Mouse (Mus musculus) midbrain, embryonic 10.5 days (tissue): ENCODE measurements around the gene Igf1r. TPM values are rescaled to one million over a fixed set of nuclear protein-coding genes. Genes with fewer than 3 reads are reported as not detected.

Experiments used
- DNase-seq: peaks from one replicate; pipeline ENCODE4 v3.0.0-alpha.2; 2017; ENCODE audit warnings: low spot score
- H3K27ac ChIP-seq: fragments of 300-500 bp; sonication (generic); replicated peaks from 2 replicates; pipeline ENCODE4 v1.5.1; 2016; ENCODE audit warnings: mild to moderate bottlenecking
- H3K27me3 ChIP-seq: fragments of 300-500 bp; sonication (generic); 2 replicates; pipeline ENCODE4 v1.6.1; 2016; ENCODE audit warnings: low read depth, mild to moderate bottlenecking; ENCODE audit not compliant: poor library complexity, severe bottlenecking
- H3K36me3 ChIP-seq: fragments of 300-500 bp; sonication (generic); 2 replicates; pipeline ENCODE4 v1.6.1; 2016; ENCODE audit warnings: mild to moderate bottlenecking, moderate library complexity
- H3K4me1 ChIP-seq: fragments of 300-500 bp; sonication (generic); 2 replicates; pipeline ENCODE4 v1.6.1; 2016
- H3K4me3 ChIP-seq: fragments of 300-500 bp; sonication (generic); 2 replicates; pipeline ENCODE4 v1.5.1; 2016; ENCODE audit warnings: mild to moderate bottlenecking, moderate library complexity
- H3K9me3 ChIP-seq: fragments of 300-500 bp; sonication (generic); replicated peaks from 2 replicates; pipeline ENCODE4 v1.6.1; 2016; ENCODE audit warnings: mild to moderate bottlenecking
- WGBS: fragments of 180-500 bp; shearing (Covaris S2); methylation state at CpG from one replicate; pipeline ENCODE4 v1.1.7; 2016; 5-methylcytosine and 5-hydroxymethylcytosine counted together
- polyA plus RNA-seq: library from polyadenylated mRNA; unstranded; fragments of >200 nt; fragmentation: Nextera tagmentation; extraction: Ambion mirVana; gene quantifications from 2 replicates; pipeline ENCODE4 v1.2.1, GENCODE M21; 2016

The Igf1r gene
- polyA plus RNA-seq, 1 experiment from 2014 or later = 17.0 TPM

GRCm38 (mm10) chr7:67946901-67947300 lies 5.7 kb upstream of the Igf1r start:
- Histone ChIP-seq H3K9me3 (no peaks in the 10 kb centered on the region), H3K4me3 (no peak overlapping the region), H3K36me3 (no peaks in the 10 kb centered on the region), H3K27me3 (peaks cover 9% of the 10 kb centered on the region; the same call in 1 of the 2 replicates), H3K27ac (no peak overlapping the region), H3K4me1 (peaks cover 11% of the 10 kb centered on the region)
- no peak for DNase-seq
- WGBS = 87% methylated on average over 1 of the region's 1 CpGs

- Histone ChIP-seq H3K9me3 (no peaks in the 10 kb centered on the region), H3K36me3 (no peaks in the 10 kb centered on the region), H3K27me3 (peaks cover 9% of the 10 kb centered on the region; the same call in 1 of the 2 replicates), H3K4me3 (peak overlapping the region; percentile 99), H3K4me1 (peaks cover 33% of the 10 kb centered on the region), H3K27ac (peak overlapping the region; percentile 100)
- WGBS = under 1% methylated on average over 24 of the region's 24 CpGs
- DNase-seq = no peak
These were observed 2.2 kb upstream of the Igf1r start for GRCm38 (mm10) chr7:67950346-67950814.

GRCm38 (mm10) chr7:67950815-67951531 lies 1.7 kb upstream of the Igf1r start:
- peak overlapping the region; percentile 100 for H3K27ac ChIP-seq
- under 1% methylated on average over 70 of the region's 71 CpGs for WGBS
- H3K9me3 ChIP-seq = no peaks in the 10 kb centered on the region
- peaks cover 9% of the 10 kb centered on the region; the same call in 1 of the 2 replicates for H3K27me3 ChIP-seq
- H3K36me3 ChIP-seq = no peaks in the 10 kb centered on the region
- peaks cover 39% of the 10 kb centered on the region for H3K4me1 ChIP-seq
- DNase-seq = peak; percentile 90
- peak overlapping the region; percentile 99 for H3K4me3 ChIP-seq

- H3K4me1 ChIP-seq = peaks cover 45% of the 10 kb centered on the region
- H3K27ac ChIP-seq = peak overlapping the region; percentile 100
- H3K9me3 ChIP-seq = no peaks in the 10 kb centered on the region
- DNase-seq = peak; percentile 93
- H3K4me3 ChIP-seq = peak overlapping the region; percentile 99
- under 1% methylated on average over 36 of the region's 73 CpGs for WGBS
- no peaks in the 10 kb centered on the region for H3K36me3 ChIP-seq
- peaks cover 9% of the 10 kb centered on the region; the same call in 1 of the 2 replicates for H3K27me3 ChIP-seq
These were observed 1.0 kb upstream of the Igf1r start for GRCm38 (mm10) chr7:67951532-67952035.

- peaks cover 50% of the 10 kb centered on the region for H3K4me1 ChIP-seq
- H3K27me3 ChIP-seq = peaks cover 9% of the 10 kb centered on the region; the same call in 1 of the 2 replicates
- peak overlapping the region; percentile 99 for H3K4me3 ChIP-seq
- no peaks in the 10 kb centered on the region for H3K9me3 ChIP-seq
- peak overlapping the region; percentile 100 for H3K27ac ChIP-seq
- under 1% methylated on average over 86 of the region's 91 CpGs for WGBS
- H3K36me3 ChIP-seq = no peaks in the 10 kb centered on the region
- DNase-seq = peak; percentile 88
These were observed 468 bp upstream of the Igf1r start for GRCm38 (mm10) chr7:67952036-67952681.

- Histone ChIP-seq H3K36me3 (no peaks in the 10 kb centered on the region), H3K4me1 (peaks cover 65% of the 10 kb centered on the region), H3K9me3 (no peaks in the 10 kb centered on the region), H3K27ac (peak overlapping the region; percentile 100), H3K4me3 (peak overlapping the region; percentile 99), H3K27me3 (peaks cover 7% of the 10 kb centered on the region; the same call in 1 of the 2 replicates)
- peak; percentile 47 for DNase-seq
- WGBS = under 1% methylated on average over 22 of the region's 23 CpGs
These were observed 1.2 kb downstream of the Igf1r start for GRCm38 (mm10) chr7:67953764-67954242.

GRCm38 (mm10) chr7:67954591-67955185 lies 2.1 kb downstream of the Igf1r start:
- peak overlapping the region; percentile 100 for H3K27ac ChIP-seq
- H3K9me3 ChIP-seq = no peaks in the 10 kb centered on the region
- peak; percentile 27 for DNase-seq
- H3K4me3 ChIP-seq = peak overlapping the region; percentile 99
- 3% methylated on average over 10 of the region's 10 CpGs for WGBS
- no peaks in the 10 kb centered on the region for H3K36me3 ChIP-seq
- no peaks in the 10 kb centered on the region for H3K27me3 ChIP-seq
- peaks cover 65% of the 10 kb centered on the region for H3K4me1 ChIP-seq

GRCm38 (mm10) chr7:67955276-67955675 lies 2.6 kb downstream of the Igf1r start:
- peaks cover 66% of the 10 kb centered on the region for H3K4me1 ChIP-seq
- H3K36me3 ChIP-seq = no peaks in the 10 kb centered on the region
- peak overlapping the region; percentile 99 for H3K4me3 ChIP-seq
- no peaks in the 10 kb centered on the region for H3K27me3 ChIP-seq
- H3K27ac ChIP-seq = peak overlapping the region; percentile 100
- no peaks in the 10 kb centered on the region for H3K9me3 ChIP-seq
- no peak for DNase-seq
- 28% methylated on average over 5 of the region's 5 CpGs for WGBS

GRCm38 (mm10) chr7:67957376-67957775 lies 4.7 kb downstream of the Igf1r start:
- no peak for DNase-seq
- Histone ChIP-seq H3K9me3 (no peaks in the 10 kb centered on the region), H3K4me1 (peaks cover 83% of the 10 kb centered on the region), H3K36me3 (no peaks in the 10 kb centered on the region), H3K27ac (no peak overlapping the region), H3K27me3 (no peaks in the 10 kb centered on the region), H3K4me3 (no peak overlapping the region)
- WGBS = 71% methylated on average over 6 of the region's 6 CpGs

GRCm38 (mm10) chr7:67958045-67958444 lies 5.4 kb downstream of the Igf1r start:
- Histone ChIP-seq H3K4me1 (peaks cover 82% of the 10 kb centered on the region), H3K36me3 (no peaks in the 10 kb centered on the region), H3K4me3 (no peak overlapping the region), H3K9me3 (no peaks in the 10 kb centered on the region), H3K27ac (no peak overlapping the region), H3K27me3 (no peaks in the 10 kb centered on the region)
- DNase-seq = no peak
- 85% methylated on average over 18 of the region's 18 CpGs for WGBS

- 66% methylated on average over 9 of the region's 9 CpGs for WGBS
- Histone ChIP-seq H3K27ac (peak overlapping the region; percentile 59), H3K4me1 (peaks cover 66% of the 10 kb centered on the region)
These were observed 8.1 kb downstream of the Igf1r start for GRCm38 (mm10) chr7:67960701-67961100.

GRCm38 (mm10) chr7:67961567-67962267 lies 9.1 kb downstream of the Igf1r start:
- H3K4me3 ChIP-seq = no peak overlapping the region
- peaks cover 4% of the 10 kb centered on the region; the same call in 1 of the 2 replicates for H3K36me3 ChIP-seq
- H3K27me3 ChIP-seq = no peaks in the 10 kb centered on the region
- no peak overlapping the region; the same call in 1 of the 2 replicates for H3K27ac ChIP-seq
- 12% methylated on average over 14 of the region's 14 CpGs for WGBS
- no peaks in the 10 kb centered on the region for H3K9me3 ChIP-seq
- peak; percentile 79 for DNase-seq
- peaks cover 67% of the 10 kb centered on the region for H3K4me1 ChIP-seq

More at GRCm38 (mm10) chr7:67960701-67961100, 8.1 kb downstream of the Igf1r start:
- DNase-seq = no peak
- Histone ChIP-seq H3K4me3 (no peak overlapping the region), H3K9me3 (no peaks in the 10 kb centered on the region), H3K27me3 (no peaks in the 10 kb centered on the region), H3K36me3 (no peaks in the 10 kb centered on the region)
